Mouse (Mus musculus) kidney, embryonic 15.5 days (tissue): ENCODE results near the gene Cd2bp2. TPM values are rescaled to one million over a fixed set of nuclear protein-coding genes. Genes with fewer than 3 reads are reported as not detected.

Experiments used
- ATAC-seq: fragments of 200-750 bp; cut with Nextera tagmentation; replicated peaks from 2 replicates; pipeline ENCODE4 v1.8.0; 2017; ENCODE audit warnings: moderate TSS enrichment; ENCODE audit not compliant: low FRiP score
- H3K27ac ChIP-seq: fragments of 300-500 bp; sonication (generic); 2 replicates; pipeline ENCODE4 v1.5.1; 2015; ENCODE audit warnings: mild to moderate bottlenecking, inconsistent platforms
- H3K27me3 ChIP-seq: fragments of 300-500 bp; sonication (generic); 2 replicates; pipeline ENCODE4 v1.6.1; 2015; ENCODE audit warnings: inconsistent platforms
- H3K36me3 ChIP-seq: fragments of 300-500 bp; sonication (generic); 2 replicates; pipeline ENCODE4 v1.6.1; 2015; ENCODE audit warnings: inconsistent platforms
- H3K4me1 ChIP-seq: fragments of 300-500 bp; sonication (generic); 2 replicates; pipeline ENCODE4 v1.6.1; 2015; ENCODE audit warnings: inconsistent platforms
- H3K4me2 ChIP-seq: fragments of 300-500 bp; sonication (generic); 2 replicates; pipeline ENCODE4 v1.6.1; 2015; ENCODE audit warnings: moderate library complexity, mild to moderate bottlenecking, inconsistent platforms
- H3K4me3 ChIP-seq: fragments of 300-500 bp; sonication (generic); replicated peaks from 2 replicates; pipeline ENCODE4 v1.5.1; 2015; ENCODE audit warnings: mild to moderate bottlenecking, inconsistent platforms
- H3K9ac ChIP-seq: fragments of 300-500 bp; sonication (generic); 2 replicates; pipeline ENCODE4 v1.6.1; 2015; ENCODE audit warnings: mild to moderate bottlenecking, inconsistent platforms
- H3K9me3 ChIP-seq: fragments of 300-500 bp; sonication (generic); replicated peaks from 2 replicates; pipeline ENCODE4 v1.6.1; 2016; ENCODE audit warnings: inconsistent platforms
- WGBS: fragments of 180-500 bp; shearing (Covaris S2); methylation state at CpG from one replicate; pipeline ENCODE4 v1.1.7; 2015; ENCODE audit warnings: mixed read lengths; 5-methylcytosine and 5-hydroxymethylcytosine counted together
- polyA plus RNA-seq: library from polyadenylated mRNA; unstranded; fragments of >200 nt; fragmentation: Nextera tagmentation; extraction: Ambion mirVana; gene quantifications from 2 replicates; pipeline ENCODE4 v1.2.1, GENCODE M21; 2015

Cd2bp2 gene
- polyA plus RNA-seq: 59.3 and 66.6 TPM in 2 replicates

GRCm38 (mm10) chr7:127195544-127196295, at the start of gene Cd2bp2:
Gene Cd2bp2 (minus strand): TSS chr7:127196050.
- under 1% methylated on average over 51 of the region's 51 CpGs for WGBS
- peaks cover 78% of the 10 kb centered on the region for H3K36me3 ChIP-seq

GRCm38 (mm10) chr7:127244658-127245510, 49.0 kb upstream of the Cd2bp2 start:
- peak; percentile 84 for ATAC-seq
- Histone ChIP-seq H3K36me3 (peaks cover 39% of the 10 kb centered on the region), H3K27me3 (no peaks in the 10 kb centered on the region), H3K4me1 (peaks cover 37% of the 10 kb centered on the region), H3K9me3 (no peaks in the 10 kb centered on the region), H3K27ac (peak overlapping the region; percentile 97), H3K4me3 (peak overlapping the region; percentile 74), H3K9ac (peak overlapping the region; percentile 98), H3K4me2 (peak overlapping the region; percentile 80)
- WGBS: 7% methylated on average over 32 of the region's 33 CpGs

More at GRCm38 (mm10) chr7:127195544-127196295, at the start of gene Cd2bp2:
- H3K4me3 ChIP-seq: peak within 1 kb of the TSS; percentile 81
- peak within 1 kb of the TSS; percentile 84 for H3K4me2 ChIP-seq
- ATAC-seq: peak; percentile 96
- H3K27ac ChIP-seq: peak within 1 kb of the TSS; percentile 94
- H3K9me3 ChIP-seq: no peaks in the 10 kb centered on the region
- H3K9ac ChIP-seq: peak within 1 kb of the TSS; percentile 83
- peaks cover 29% of the 10 kb centered on the region for H3K4me1 ChIP-seq
- H3K27me3 ChIP-seq: no peaks in the 10 kb centered on the region

GRCm38 (mm10) chr7:127243870-127244657, 48.2 kb upstream of the Cd2bp2 start, which contains the start of gene Zfp771:
Gene Zfp771 (plus strand): TSS chr7:127244274.
- WGBS: under 1% methylated on average over 46 of the region's 56 CpGs
- Histone ChIP-seq H3K4me1 (peaks cover 35% of the 10 kb centered on the region), H3K4me2 (peak within 1 kb of the TSS; percentile 80)

GRCm38 (mm10) chr7:127243361-127243867, 47.6 kb upstream of the Cd2bp2 start:
- ATAC-seq: no peak
- Histone ChIP-seq H3K27ac (peak overlapping the region; percentile 97), H3K9ac (peak overlapping the region; percentile 98; the same call in 1 of the 2 replicates), H3K27me3 (no peaks in the 10 kb centered on the region), H3K4me3 (peak overlapping the region; percentile 74), H3K36me3 (peaks cover 38% of the 10 kb centered on the region), H3K9me3 (no peaks in the 10 kb centered on the region), H3K4me2 (peak overlapping the region; percentile 80), H3K4me1 (peaks cover 35% of the 10 kb centered on the region)
- 31% methylated on average over 2 of the region's 2 CpGs for WGBS

More at GRCm38 (mm10) chr7:127243870-127244657, 48.2 kb upstream of the Cd2bp2 start, which contains the start of gene Zfp771:
- H3K9ac ChIP-seq: peak within 1 kb of the TSS; percentile 98
- peak within 1 kb of the TSS; percentile 97 for H3K27ac ChIP-seq
- no peaks in the 10 kb centered on the region for H3K9me3 ChIP-seq
- peak within 1 kb of the TSS; percentile 74 for H3K4me3 ChIP-seq
- no peaks in the 10 kb centered on the region for H3K27me3 ChIP-seq
- ATAC-seq: peak; percentile 97
- peaks cover 36% of the 10 kb centered on the region for H3K36me3 ChIP-seq

GRCm38 (mm10) chr7:127234777-127235176, 38.9 kb upstream of the Cd2bp2 start:
- Histone ChIP-seq H3K36me3 (peaks cover 64% of the 10 kb centered on the region), H3K4me1 (peaks cover 35% of the 10 kb centered on the region), H3K27ac (no peak overlapping the region), H3K9me3 (no peaks in the 10 kb centered on the region), H3K9ac (0 out of 2 replicates have a peak overlapping the region, but pooled peaks have one; percentile 98), H3K27me3 (no peaks in the 10 kb centered on the region), H3K4me2 (no peak overlapping the region), H3K4me3 (peak overlapping the region; percentile 99; the same call in 1 of the 2 replicates)
- ATAC-seq: no peak
- 93% methylated on average over 2 of the region's 2 CpGs for WGBS

GRCm38 (mm10) chr7:127233765-127234164, 37.9 kb upstream of the Cd2bp2 start:
- WGBS: 3% methylated on average over 9 of the region's 9 CpGs
- Histone ChIP-seq H3K9me3 (no peaks in the 10 kb centered on the region), H3K27ac (peak overlapping the region; percentile 99), H3K9ac (peak overlapping the region; percentile 98), H3K4me2 (peak overlapping the region; percentile 71), H3K27me3 (no peaks in the 10 kb centered on the region), H3K4me3 (peak overlapping the region; percentile 99), H3K36me3 (peaks cover 59% of the 10 kb centered on the region), H3K4me1 (peaks cover 36% of the 10 kb centered on the region)
- no peak for ATAC-seq

- peak overlapping the region; percentile 99 for H3K27ac ChIP-seq
- H3K36me3 ChIP-seq: peaks cover 55% of the 10 kb centered on the region
- peaks cover 36% of the 10 kb centered on the region for H3K4me1 ChIP-seq
- no peaks in the 10 kb centered on the region for H3K9me3 ChIP-seq
- WGBS: under 1% methylated on average over 26 of the region's 27 CpGs
- H3K4me2 ChIP-seq: peak overlapping the region; percentile 71
- peak; percentile 66 for ATAC-seq
- H3K9ac ChIP-seq: peak overlapping the region; percentile 98
- peak overlapping the region; percentile 99 for H3K4me3 ChIP-seq
- H3K27me3 ChIP-seq: no peaks in the 10 kb centered on the region
Measured at GRCm38 (mm10) chr7:127233368-127233749, 37.5 kb upstream of the Cd2bp2 start.

GRCm38 (mm10) chr7:127232622-127233367, 36.9 kb upstream of the Cd2bp2 start, which contains the start of the genes Zfp553 and Sept1:
Gene Zfp553 (plus strand): TSS chr7:127233061.
Gene Sept1 (minus strand): TSS chr7:127233130.
- under 1% methylated on average over 64 of the region's 64 CpGs for WGBS
- peak within 1 kb of the TSS; percentile 99 for H3K4me3 ChIP-seq
- peak; percentile 92 for ATAC-seq
- no peaks in the 10 kb centered on the region for H3K27me3 ChIP-seq
- H3K36me3 ChIP-seq: peaks cover 49% of the 10 kb centered on the region
- peaks cover 36% of the 10 kb centered on the region for H3K4me1 ChIP-seq
- H3K4me2 ChIP-seq: peak within 1 kb of the TSS; percentile 71
- no peaks in the 10 kb centered on the region for H3K9me3 ChIP-seq
- H3K9ac ChIP-seq: peak within 1 kb of the TSS; percentile 98
- peak within 1 kb of the TSS; percentile 99 for H3K27ac ChIP-seq

GRCm38 (mm10) chr7:127231826-127232621, 36.2 kb upstream of the Cd2bp2 start:
- H3K27ac ChIP-seq: peak overlapping the region; percentile 99

GRCm38 (mm10) chr7:127231376-127231775, 35.5 kb upstream of the Cd2bp2 start:
- no peaks in the 10 kb centered on the region for H3K9me3 ChIP-seq
- WGBS: 52% methylated on average over 2 of the region's 3 CpGs
- peaks cover 36% of the 10 kb centered on the region for H3K4me1 ChIP-seq
- H3K4me2 ChIP-seq: peak overlapping the region; percentile 71
- no peak for ATAC-seq
- H3K27me3 ChIP-seq: no peaks in the 10 kb centered on the region
- peak overlapping the region; percentile 99 for H3K4me3 ChIP-seq
- peak overlapping the region; percentile 98 for H3K9ac ChIP-seq
- peak overlapping the region; percentile 99 for H3K27ac ChIP-seq
- H3K36me3 ChIP-seq: peaks cover 35% of the 10 kb centered on the region

More at GRCm38 (mm10) chr7:127231826-127232621, 36.2 kb upstream of the Cd2bp2 start:
- peak overlapping the region; percentile 98 for H3K9ac ChIP-seq
- H3K4me3 ChIP-seq: peak overlapping the region; percentile 99
- H3K27me3 ChIP-seq: no peaks in the 10 kb centered on the region
- H3K36me3 ChIP-seq: peaks cover 41% of the 10 kb centered on the region
- H3K4me1 ChIP-seq: peaks cover 36% of the 10 kb centered on the region
- WGBS: 4% methylated on average over 20 of the region's 20 CpGs
- H3K4me2 ChIP-seq: peak overlapping the region; percentile 71
- no peak for ATAC-seq
- no peaks in the 10 kb centered on the region for H3K9me3 ChIP-seq
